Mouse (Mus musculus) myocyte (in vitro differentiated cells): ENCODE measurements at regions not wholly inside any gene's neighbourhood (a gene's known extent, or its start where the extent isn't known, plus 50 kb on each side); places are given as distances from the start of the nearest gene placed in this dataset.

Experiments used
- E2F4 ChIP-seq: IDR thresholded peaks from one replicate; pipeline ENCODE4 v1.6.1; 2011; ENCODE audit warnings: mild to moderate bottlenecking, control low read depth, moderate library complexity; ENCODE audit not compliant: insufficient read depth
- MYOD1 ChIP-seq, 3 experiments: IDR thresholded peaks; one replicate each; pipeline ENCODE4 v1.6.1; 2011; ENCODE audit warnings: control low read depth in 2 of 3, low read depth in 2 of 3, mild to moderate bottlenecking in 2 of 3, moderate library complexity in 1 of 3; ENCODE audit not compliant: insufficient read length in 2 of 3, control insufficient read depth in 1 of 3
- POLR2A ChIP-seq: IDR thresholded peaks from one replicate; pipeline ENCODE4 v1.6.1; 2011; ENCODE audit warnings: low read depth, mild to moderate bottlenecking, control low read depth, moderate library complexity; ENCODE audit not compliant: insufficient read length
- POLR2AphosphoS2 ChIP-seq: IDR thresholded peaks from one replicate; pipeline ENCODE4 v1.6.1; 2011; ENCODE audit warnings: low read depth, control low read depth; ENCODE audit not compliant: insufficient read length

DNA sequence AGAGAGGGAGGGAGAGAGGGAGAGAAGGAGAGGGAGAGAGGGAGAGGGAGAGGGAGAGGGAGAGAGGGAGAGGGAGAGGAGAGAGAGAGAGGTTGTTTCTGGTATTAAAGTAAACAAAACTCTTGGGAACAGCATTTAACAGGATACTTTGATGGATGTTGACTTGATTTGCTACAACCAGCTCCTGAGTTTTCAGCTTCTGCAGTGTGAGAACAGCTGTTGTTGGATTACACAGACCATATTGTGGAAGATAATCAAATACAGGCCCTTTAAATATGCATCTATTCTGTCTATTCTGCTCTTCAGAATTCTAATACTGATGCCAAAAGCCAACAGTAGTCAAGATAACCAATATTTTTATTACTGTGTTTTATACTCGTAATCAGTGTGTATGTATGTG, 64.4 kb upstream of the Bmper start:
- no peak for TF ChIP-seq POLR2A
- TF ChIP-seq POLR2AphosphoS2 = no peak
- TF ChIP-seq E2F4 = no peak
- no peak for TF ChIP-seq MYOD1 (IDR thresholded peaks at IDR 0.05; ENCODE audit: control insufficient read depth in 1 of 3, insufficient read length in 2 of 3, low read depth in 2 of 3)
